Mouse (Mus musculus) E14TG2a.4 (cell line): ENCODE results near the gene Gm6020.
A peak's percentile ranks its signal among the peaks of the same experiment; 100 is the strongest.
"Not testable (repeated sequence)": the region's sequence is repeated elsewhere in the genome, so short reads cannot be mapped to it uniquely, and the experiment has no call there.

ENCODE experiments used
- H3K27me3 ChIP-seq: 2 replicates; pipeline ENCODE4 v1.6.1; 2014; ENCODE audit warnings: low read length, control low read depth; ENCODE audit not compliant: insufficient read depth
- H3K36me3 ChIP-seq: 2 replicates; pipeline ENCODE4 v1.6.1; 2014; ENCODE audit warnings: low read length, control low read depth; ENCODE audit not compliant: insufficient read depth
- H3K4me1 ChIP-seq: replicated peaks from 2 replicates; pipeline ENCODE4 v1.6.1; 2014; ENCODE audit warnings: low read depth, low read length, control low read depth
- H3K4me3 ChIP-seq: replicated peaks from 2 replicates; pipeline ENCODE4 v1.5.1; 2014; ENCODE audit warnings: mild to moderate bottlenecking, low read length
- H3K9me3 ChIP-seq: 2 replicates; pipeline ENCODE4 v1.6.1; 2014; ENCODE audit warnings: low read length, control low read depth
- CTCF ChIP-seq: conservative IDR thresholded peaks from 2 replicates; pipeline ENCODE4 v1.5.1; 2014; ENCODE audit warnings: low read length
- NANOG ChIP-seq: IDR thresholded peaks from 2 replicates; pipeline ENCODE4 v1.6.1; 2014; ENCODE audit warnings: borderline replicate concordance, low read length, mixed read lengths
- POU5F1 ChIP-seq: IDR thresholded peaks from 2 replicates; pipeline ENCODE4 v1.6.1; 2014; ENCODE audit warnings: low read length, borderline replicate concordance

The Gm6020 gene

GRCm38 (mm10) chr19:61183590-61183989 lies at the start of gene Gm6020:
TSS of gene Gm6020 (plus strand) at chr19:61183890.
- H3K4me3 ChIP-seq, H3K4me1 ChIP-seq, H3K27me3 ChIP-seq, H3K36me3 ChIP-seq, H3K9me3 ChIP-seq: not testable (repeated sequence)

- no peaks in the 10 kb centered on the region for H3K36me3 ChIP-seq
- no peaks in the 10 kb centered on the region for H3K9me3 ChIP-seq
- H3K4me3 ChIP-seq: no peak overlapping the region
- no peaks in the 10 kb centered on the region for H3K27me3 ChIP-seq
- TF ChIP-seq POU5F1 (no peak), NANOG (no peak), CTCF (no peak)
- H3K4me1 ChIP-seq: peaks cover 22% of the 10 kb centered on the region
These were observed 45.0 kb upstream of the Gm6020 start for GRCm38 (mm10) chr19:61138655-61139054.

- H3K27me3 ChIP-seq: no peaks in the 10 kb centered on the region
- H3K36me3 ChIP-seq: no peaks in the 10 kb centered on the region
- H3K9me3 ChIP-seq: no peaks in the 10 kb centered on the region
- peaks cover 22% of the 10 kb centered on the region for H3K4me1 ChIP-seq
- TF ChIP-seq POU5F1 (no peak), CTCF (no peak), NANOG (no peak)
- H3K4me3 ChIP-seq: peak within 1 kb of the TSS; percentile 85
These were observed 43.1 kb upstream of the Gm6020 start, which contains the start of gene Zfp950 for GRCm38 (mm10) chr19:61140342-61141206. TSS of gene Zfp950 (minus strand) at chr19:61140840.

DNA sequence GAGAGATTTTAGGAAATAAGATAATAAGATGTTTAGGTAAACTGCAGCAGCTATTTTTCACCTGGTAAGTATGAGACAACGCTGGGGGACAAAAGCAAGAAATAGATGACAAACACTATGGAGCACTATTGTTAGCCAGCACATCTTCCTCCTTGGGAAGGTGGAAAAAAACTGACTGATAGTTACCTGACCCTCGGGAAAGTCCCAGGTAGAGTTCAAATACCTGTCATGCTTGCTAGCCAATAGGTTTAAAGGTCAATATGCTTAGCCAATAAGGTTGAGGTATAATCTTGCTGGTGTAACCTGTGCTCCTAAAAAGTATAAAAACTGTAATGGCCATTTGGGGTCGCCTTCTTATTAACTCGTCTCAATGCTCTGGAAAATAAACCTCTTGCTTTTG lies 42.4 kb upstream of the Gm6020 start:
- peaks cover 22% of the 10 kb centered on the region for H3K4me1 ChIP-seq
- H3K9me3 ChIP-seq: no peaks in the 10 kb centered on the region
- no peak for TF ChIP-seq POU5F1
- no peak for TF ChIP-seq CTCF
- TF ChIP-seq NANOG: no peak
- no peaks in the 10 kb centered on the region for H3K27me3 ChIP-seq
- H3K36me3 ChIP-seq: no peaks in the 10 kb centered on the region
- peak overlapping the region; percentile 85 for H3K4me3 ChIP-seq

DNA sequence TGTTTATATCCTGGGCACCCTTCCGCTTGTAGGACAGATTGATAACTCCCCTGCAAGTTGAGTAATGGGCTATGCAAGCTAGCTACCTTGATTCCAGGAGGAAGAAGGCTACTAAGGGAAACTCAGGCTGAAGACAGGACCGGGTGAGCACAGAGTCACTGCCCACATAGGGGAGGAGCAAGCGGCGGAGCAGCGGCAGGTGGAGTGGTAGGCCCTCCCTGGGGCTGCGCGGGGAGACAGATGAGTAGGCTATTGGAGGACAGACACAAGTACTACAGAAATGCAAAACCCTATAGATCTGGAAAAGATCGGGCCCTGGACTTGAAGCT lies 32.4 kb upstream of the Gm6020 start:
- H3K4me1 ChIP-seq: no peaks in the 10 kb centered on the region
- peaks cover 12% of the 10 kb centered on the region for H3K9me3 ChIP-seq
- H3K4me3 ChIP-seq: peak overlapping the region; percentile 61
- H3K36me3 ChIP-seq: no peaks in the 10 kb centered on the region
- no peak for TF ChIP-seq POU5F1
- no peak for TF ChIP-seq NANOG
- TF ChIP-seq CTCF: no peak
- 0 out of 2 replicates have a peak, but pooled peaks cover 2% of the 10 kb centered on the region for H3K27me3 ChIP-seq

GRCm38 (mm10) chr19:61151701-61152420 lies 31.8 kb upstream of the Gm6020 start:
- H3K4me3 ChIP-seq: peak overlapping the region; percentile 61
- 0 out of 2 replicates have a peak, but pooled peaks cover 2% of the 10 kb centered on the region for H3K27me3 ChIP-seq
- no peaks in the 10 kb centered on the region for H3K36me3 ChIP-seq
- H3K9me3 ChIP-seq: peaks cover 12% of the 10 kb centered on the region
- no peaks in the 10 kb centered on the region for H3K4me1 ChIP-seq
- TF ChIP-seq CTCF (no peak), POU5F1 (no peak), NANOG (no peak)

DNA sequence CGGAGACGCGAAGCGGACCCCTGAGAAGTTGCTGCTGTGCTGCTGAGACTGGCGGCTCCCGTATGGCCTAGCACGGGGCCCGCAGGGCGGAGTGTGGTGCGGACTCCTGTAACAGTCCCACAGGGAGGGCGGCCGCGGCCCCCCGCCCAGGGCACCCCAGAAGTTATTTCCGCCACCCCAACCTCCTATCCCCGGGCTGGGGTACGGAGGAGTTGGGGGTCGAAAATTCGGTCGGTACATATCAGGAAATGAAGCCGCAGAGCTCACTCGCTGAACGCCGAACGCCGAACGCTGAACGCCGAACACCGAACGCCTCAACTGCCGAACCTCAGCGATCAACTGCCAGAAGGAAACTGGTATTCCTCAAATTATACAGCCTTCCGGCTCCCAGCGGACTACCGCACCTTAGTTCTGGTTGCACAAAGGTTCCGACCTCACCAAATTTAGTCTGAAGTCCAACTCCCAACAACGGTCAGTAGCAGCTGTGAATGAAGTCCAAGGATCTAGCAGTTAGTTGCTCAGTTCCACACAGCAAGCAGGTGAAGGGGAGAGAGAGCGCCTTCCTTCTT lies 7.8 kb upstream of the Gm6020 start, which contains the start of gene Gm7102:
TSS of gene Gm7102 (minus strand) at position 554 of the 569 bp plus-strand sequence.
- H3K4me1 ChIP-seq: no peaks in the 10 kb centered on the region
- H3K4me3 ChIP-seq: peak within 1 kb of the TSS; percentile 56
- H3K36me3 ChIP-seq: no peaks in the 10 kb centered on the region
- H3K9me3 ChIP-seq: no peaks in the 10 kb centered on the region
- TF ChIP-seq POU5F1 (no peak), NANOG (no peak), CTCF (no peak)
- H3K27me3 ChIP-seq: no peaks in the 10 kb centered on the region

DNA sequence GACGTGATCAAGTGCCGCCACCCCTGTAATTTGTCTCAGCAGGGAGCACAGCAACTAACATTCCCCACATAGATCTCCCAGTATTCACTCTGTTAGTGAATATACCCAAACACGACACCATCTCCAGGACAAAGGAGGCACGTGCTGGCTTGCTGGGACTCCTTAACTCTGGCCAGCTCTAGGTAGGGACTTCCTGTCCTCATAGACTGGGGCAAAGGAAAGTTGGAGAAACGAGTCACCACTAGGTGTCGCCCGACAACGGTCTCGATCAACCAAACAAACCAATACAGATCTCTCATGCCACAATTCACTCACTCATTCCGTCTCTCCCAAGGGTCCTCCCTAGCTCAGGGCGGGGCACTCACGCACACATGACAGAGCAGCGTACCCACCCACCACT lies 15.6 kb downstream of the Gm6020 start:
- no peaks in the 10 kb centered on the region for H3K36me3 ChIP-seq
- H3K27me3 ChIP-seq: no peaks in the 10 kb centered on the region
- no peaks in the 10 kb centered on the region for H3K9me3 ChIP-seq
- TF ChIP-seq CTCF: 0 out of 2 replicates have a peak, but pooled peaks have one; percentile 40
- TF ChIP-seq NANOG: no peak
- no peak for TF ChIP-seq POU5F1
- H3K4me1 ChIP-seq: 0 out of 2 replicates have a peak, but pooled peaks cover 3% of the 10 kb centered on the region
- H3K4me3 ChIP-seq: no peak overlapping the region
